Mouse (Mus musculus) frontal cortex, adult 2 months (tissue): ENCODE results near the gene Naf1. TPM values are rescaled to one million over a fixed set of nuclear protein-coding genes. Genes with fewer than 3 reads are reported as not detected.

Experiments used
- DNase-seq, 2 experiments: peaks; one replicate each; pipeline ENCODE4 v3.0.0; 2022; ENCODE audit warnings: low spot score in 1 of 2; ENCODE audit errors: extremely low spot score in 1 of 2
- polyA plus RNA-seq: library from polyadenylated mRNA; depleted of rRNA; stranded (reverse); fragments of >200 nt; gene quantifications from 2 replicates; pipeline ENCODE4 v1.2.3, GENCODE M21; 2012; rRNA removed

Naf1 gene
- 10.4 TPM in 2 replicates for polyA plus RNA-seq

GRCm38 (mm10) chr8:66860023-66860422, at the start of gene Naf1:
Naf1 (plus strand) TSS chr8:66860217.
- DNase-seq: peak; percentile 93 to 97

- no peak for DNase-seq
Observed at GRCm38 (mm10) chr8:66860921-66861588, 1.0 kb downstream of the Naf1 start.

- no peak for DNase-seq
Observed at GRCm38 (mm10) chr8:66861589-66862500, 1.8 kb downstream of the Naf1 start.

GRCm38 (mm10) chr8:66863761-66864160, 3.7 kb downstream of the Naf1 start:
- DNase-seq: no peak

GRCm38 (mm10) chr8:66865120-66865519, 5.1 kb downstream of the Naf1 start:
- DNase-seq: no peak

- peak in 1 of 2 experiments; percentile 38 for DNase-seq
Observed at GRCm38 (mm10) chr8:66867679-66868078, 7.7 kb downstream of the Naf1 start.

GRCm38 (mm10) chr8:66869211-66869932, 9.4 kb downstream of the Naf1 start:
- DNase-seq: no peak

GRCm38 (mm10) chr8:66883866-66884265, 23.8 kb downstream of the Naf1 start:
- DNase-seq: no peak

- DNase-seq: no peak
Observed at GRCm38 (mm10) chr8:66891879-66892278, 31.9 kb downstream of the Naf1 start.

- no peak for DNase-seq
Observed at GRCm38 (mm10) chr8:66905000-66905399, 45.0 kb downstream of the Naf1 start.

- DNase-seq: no peak
Observed at GRCm38 (mm10) chr8:66905557-66905956, 45.5 kb downstream of the Naf1 start.

- no peak for DNase-seq
Observed at GRCm38 (mm10) chr8:66906116-66906515, 46.1 kb downstream of the Naf1 start.

GRCm38 (mm10) chr8:66910684-66911083, 50.7 kb downstream of the Naf1 start:
- no peak for DNase-seq

GRCm38 (mm10) chr8:66913616-66914536, 53.9 kb downstream of the Naf1 start:
- peak in 1 of 2 experiments; percentile 23 for DNase-seq

GRCm38 (mm10) chr8:66916056-66916455, 56.0 kb downstream of the Naf1 start:
- DNase-seq: no peak

GRCm38 (mm10) chr8:66917695-66918467, 57.9 kb downstream of the Naf1 start:
- DNase-seq: no peak

GRCm38 (mm10) chr8:66918471-66918870, 58.5 kb downstream of the Naf1 start:
- DNase-seq: no peak

- DNase-seq: peak in 1 of 2 experiments; percentile 10
Observed at GRCm38 (mm10) chr8:66933746-66934145, 73.7 kb downstream of the Naf1 start.

GRCm38 (mm10) chr8:66936236-66936635, 76.2 kb downstream of the Naf1 start:
- no peak for DNase-seq
